Mouse (Mus musculus) limb, embryonic 14.5 days (tissue): Measurements from ENCODE around the gene Tcl1b5. TPM values are rescaled to one million over a fixed set of nuclear protein-coding genes. Genes with fewer than 3 reads are reported as not detected.

Experiments used
- ATAC-seq: fragments of 200-750 bp; cut with Nextera tagmentation; 2 replicates; pipeline ENCODE4 v1.8.0; 2017; ENCODE audit warnings: low read depth, moderate number of reproducible peaks, moderate TSS enrichment; ENCODE audit not compliant: low FRiP score
- DNase-seq: peaks from one replicate; pipeline ENCODE4 v3.0.0-alpha.2; 2015; ENCODE audit warnings: low spot score
- H3K27ac ChIP-seq: fragments of 300-500 bp; sonication (generic); replicated peaks from 2 replicates; pipeline ENCODE4 v1.5.1; 2014; ENCODE audit warnings: low read depth, mild to moderate bottlenecking, low read length, moderate library complexity, mixed read lengths
- H3K27me3 ChIP-seq: fragments of 300-500 bp; sonication (generic); 2 replicates; pipeline ENCODE4 v1.6.1; 2014; ENCODE audit warnings: low read length, mixed read lengths; ENCODE audit not compliant: control insufficient read depth, insufficient read depth
- H3K36me3 ChIP-seq: fragments of 300-500 bp; sonication (generic); 2 replicates; pipeline ENCODE4 v1.6.1; 2014; ENCODE audit warnings: mild to moderate bottlenecking, low read length, moderate library complexity, mixed read lengths; ENCODE audit not compliant: control insufficient read depth, insufficient read depth
- H3K4me1 ChIP-seq: fragments of 300-500 bp; sonication (generic); 2 replicates; pipeline ENCODE4 v1.6.1; 2014; ENCODE audit warnings: antibody characterized with exemption, low read length, mixed read lengths; ENCODE audit not compliant: control insufficient read depth, insufficient read depth
- H3K4me2 ChIP-seq: fragments of 300-500 bp; sonication (generic); replicated peaks from 2 replicates; pipeline ENCODE4 v1.6.1; 2014; ENCODE audit warnings: low read depth, mild to moderate bottlenecking, low read length, moderate library complexity; ENCODE audit not compliant: severe bottlenecking
- H3K4me3 ChIP-seq: fragments of 300-500 bp; sonication (generic); replicated peaks from 2 replicates; pipeline ENCODE4 v1.5.1; 2014; ENCODE audit warnings: low read length
- H3K9ac ChIP-seq: fragments of 300-500 bp; sonication (generic); 2 replicates; pipeline ENCODE4 v1.6.1; 2014; ENCODE audit warnings: mild to moderate bottlenecking, low read depth, low read length, moderate library complexity; ENCODE audit not compliant: severe bottlenecking
- H3K9me3 ChIP-seq: fragments of 300-500 bp; sonication (generic); 2 replicates; pipeline ENCODE4 v1.6.1; 2016; ENCODE audit warnings: low read length; ENCODE audit not compliant: control insufficient read depth
- POLR2A ChIP-seq: fragments of 200-500 bp; IDR thresholded peaks from 2 replicates; pipeline ENCODE4 v1.8.0; 2012; ENCODE audit warnings: inconsistent platforms, mild to moderate bottlenecking, moderate library complexity, borderline replicate concordance; ENCODE audit not compliant: insufficient read depth, insufficient read length; ENCODE audit errors: extremely low read depth
- WGBS: fragments of 180-500 bp; shearing (Covaris S2); extraction: QIAGEN DNeasy Blood & Tissue Kit; methylation state at CpG from one replicate; pipeline ENCODE4 v1.1.7; 2014; 5-methylcytosine and 5-hydroxymethylcytosine counted together
- polyA plus RNA-seq, 2 experiments: library from polyadenylated mRNA; depleted of rRNA in 1 of 2; stranded (reverse) in 1 of 2; unstranded in 1 of 2; fragments of >200 nt; fragmentation: Nextera tagmentation in 1 of 2; extraction: Ambion mirVana in 1 of 2; gene quantifications; 2 replicates each; pipeline versions ENCODE4 v1.2.1 to v1.2.3; 2012 to 2014

The Tcl1b5 gene
- polyA plus RNA-seq, 2 experiments = not detected

DNA sequence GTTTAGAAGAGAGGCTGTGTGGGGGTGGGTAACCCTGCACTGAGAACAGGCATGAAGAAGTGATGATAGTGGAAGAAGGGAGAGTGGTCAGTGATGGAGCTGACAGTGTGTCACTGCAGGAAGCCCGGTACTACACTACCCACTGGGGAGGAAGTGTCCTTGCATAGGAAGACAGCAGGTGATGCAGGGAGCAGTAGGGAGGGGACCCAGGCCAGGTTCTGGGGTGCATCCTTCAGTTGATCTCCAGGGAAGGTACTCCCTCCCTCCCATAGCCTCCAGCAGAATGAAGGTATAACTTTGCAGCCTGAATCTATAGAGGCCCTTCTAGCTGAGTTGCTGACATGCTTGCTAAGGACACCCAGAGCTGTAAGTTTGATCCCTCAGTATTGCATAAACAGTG is 30.9 kb downstream of the Tcl1b5 start:
- ATAC-seq = no peak
- Histone ChIP-seq H3K4me3 (no peak overlapping the region), H3K9ac (no peak overlapping the region), H3K4me1 (peaks cover 5% of the 10 kb centered on the region; the same call in 1 of the 2 replicates), H3K27ac (no peak overlapping the region), H3K4me2 (no peak overlapping the region), H3K9me3 (no peaks in the 10 kb centered on the region), H3K36me3 (no peaks in the 10 kb centered on the region), H3K27me3 (no peaks in the 10 kb centered on the region)
- DNase-seq = no peak
- 67% methylated on average over 1 of the region's 1 CpGs for WGBS
- TF ChIP-seq POLR2A = no peak

DNA sequence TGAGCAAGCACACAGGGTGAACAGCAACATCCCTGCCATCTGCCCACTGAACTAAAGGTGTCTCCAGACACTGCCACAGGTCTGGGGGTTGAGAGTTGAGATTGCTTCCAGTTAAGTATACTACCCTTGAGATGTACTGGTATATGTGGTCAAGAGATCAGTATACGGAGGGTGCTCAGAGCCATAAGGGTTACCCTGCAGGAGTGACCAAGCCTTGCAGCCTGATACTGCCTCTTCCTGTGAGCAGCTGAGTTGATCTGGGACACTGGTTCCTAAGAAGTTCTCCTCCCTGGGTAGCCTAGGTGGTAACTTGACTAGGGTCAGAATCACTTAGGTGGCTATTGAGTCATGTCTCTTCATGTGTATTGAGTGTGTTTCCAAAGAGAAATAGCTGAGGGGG is 32.3 kb downstream of the Tcl1b5 start:
- Histone ChIP-seq H3K36me3 (no peaks in the 10 kb centered on the region), H3K4me1 (peaks cover 6% of the 10 kb centered on the region; the same call in 1 of the 2 replicates), H3K9ac (no peak overlapping the region), H3K27ac (no peak overlapping the region), H3K4me2 (no peak overlapping the region), H3K9me3 (no peaks in the 10 kb centered on the region), H3K4me3 (no peak overlapping the region), H3K27me3 (no peaks in the 10 kb centered on the region)
- no peak for TF ChIP-seq POLR2A
- ATAC-seq (no peak), DNase-seq (no peak)
- 91% methylated on average over 1 of the region's 1 CpGs for WGBS

GRCm38 (mm10) chr12:105209231-105209630 is 33.1 kb downstream of the Tcl1b5 start:
- ATAC-seq (no peak), DNase-seq (no peak)
- no peak for TF ChIP-seq POLR2A
- no peaks in the 10 kb centered on the region for H3K36me3 ChIP-seq
- no peak overlapping the region for H3K4me3 ChIP-seq
- H3K4me1 ChIP-seq = peaks cover 6% of the 10 kb centered on the region; the same call in 1 of the 2 replicates
- no peak overlapping the region for H3K4me2 ChIP-seq
- H3K9me3 ChIP-seq = no peaks in the 10 kb centered on the region
- H3K27ac ChIP-seq = no peak overlapping the region
- WGBS = 96% methylated on average over 7 of the region's 7 CpGs
- no peaks in the 10 kb centered on the region for H3K27me3 ChIP-seq
- H3K9ac ChIP-seq = no peak overlapping the region

- no peak overlapping the region for H3K9ac ChIP-seq
- H3K36me3 ChIP-seq = no peaks in the 10 kb centered on the region
- H3K27ac ChIP-seq = no peak overlapping the region
- H3K4me2 ChIP-seq = no peak overlapping the region
- H3K4me3 ChIP-seq = no peak overlapping the region
- H3K27me3 ChIP-seq = no peaks in the 10 kb centered on the region
- WGBS = 90% methylated on average over 7 of the region's 7 CpGs
- no peaks in the 10 kb centered on the region for H3K4me1 ChIP-seq
- TF ChIP-seq POLR2A = no peak
- DNase-seq = no peak
- ATAC-seq = no peak
- H3K9me3 ChIP-seq = no peaks in the 10 kb centered on the region
Observed at GRCm38 (mm10) chr12:105217101-105217760, 41.1 kb downstream of the Tcl1b5 start.

- Histone ChIP-seq H3K9me3 (no peaks in the 10 kb centered on the region), H3K4me1 (no peaks in the 10 kb centered on the region), H3K27ac (no peak within 1 kb of the TSS), H3K9ac (no peak within 1 kb of the TSS), H3K4me3 (no peak within 1 kb of the TSS), H3K36me3 (no peaks in the 10 kb centered on the region), H3K4me2 (no peak within 1 kb of the TSS), H3K27me3 (no peaks in the 10 kb centered on the region)
- ATAC-seq (no peak), DNase-seq (no peak)
- WGBS = 82% methylated on average over 22 of the region's 22 CpGs
- TF ChIP-seq POLR2A = no peak
Observed at GRCm38 (mm10) chr12:105222601-105223319, 46.6 kb downstream of the Tcl1b5 start, which contains the start of gene Tcl1. Gene Tcl1, minus strand, starts transcription at chr12:105222793.
